Mouse (Mus musculus) urinary bladder, adult 2 months (tissue): Measurements from ENCODE around the gene Jmjd7. TPM values are rescaled to one million over a fixed set of nuclear protein-coding genes. Genes with fewer than 3 reads are reported as not detected.

Experiments
- DNase-seq: peaks from one replicate; pipeline ENCODE4 v3.0.0; 2022; ENCODE audit warnings: low spot score
- polyA plus RNA-seq: library from polyadenylated mRNA; depleted of rRNA; stranded (reverse); fragments of >200 nt; gene quantifications from 2 replicates; pipeline ENCODE4 v1.2.3, GENCODE M21; 2012; rRNA removed

The Jmjd7 gene
- polyA plus RNA-seq, 1 experiment, result 5.5 TPM

DNA sequence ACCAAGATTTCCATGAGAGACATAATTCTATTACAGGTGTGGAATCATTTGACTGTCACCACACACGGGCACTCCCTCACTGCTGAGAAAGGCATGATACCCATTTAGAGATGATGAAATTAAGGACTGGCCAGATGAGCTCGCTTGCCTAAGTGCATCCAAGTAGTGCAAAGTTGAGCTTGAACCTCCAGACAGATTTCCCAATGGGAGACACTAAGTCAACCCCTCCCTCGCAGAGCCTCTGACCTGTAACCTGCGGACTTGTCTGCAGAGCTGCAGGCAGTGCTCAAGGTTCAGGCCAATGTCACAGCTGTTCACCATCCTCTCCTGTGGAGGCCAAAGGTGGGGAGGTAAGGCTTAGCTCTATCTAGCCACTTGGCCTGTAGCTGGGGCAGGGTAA, 31.5 kb downstream of the Jmjd7 start:
- DNase-seq, result no peak

DNA sequence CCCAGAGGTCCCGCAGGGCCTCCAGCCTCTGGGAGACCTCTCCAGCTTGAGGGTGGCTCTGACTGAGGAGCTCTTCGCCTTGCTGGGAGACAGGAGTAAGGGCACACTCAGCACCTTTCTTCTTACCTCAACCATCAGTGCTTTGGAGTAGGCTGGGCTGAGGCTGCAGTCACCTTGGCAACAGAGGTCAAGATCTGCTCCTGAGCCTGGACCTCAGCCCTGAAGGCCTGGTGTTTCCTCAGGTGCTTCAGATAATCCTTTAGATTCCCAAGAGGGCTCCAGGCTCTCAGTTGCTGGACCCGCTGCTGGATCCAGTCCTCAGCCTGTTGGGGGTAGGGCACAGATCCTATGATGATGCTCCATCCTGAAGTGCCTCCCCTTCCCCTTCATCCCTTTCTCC, 32.2 kb downstream of the Jmjd7 start:
- DNase-seq, result no peak

DNA sequence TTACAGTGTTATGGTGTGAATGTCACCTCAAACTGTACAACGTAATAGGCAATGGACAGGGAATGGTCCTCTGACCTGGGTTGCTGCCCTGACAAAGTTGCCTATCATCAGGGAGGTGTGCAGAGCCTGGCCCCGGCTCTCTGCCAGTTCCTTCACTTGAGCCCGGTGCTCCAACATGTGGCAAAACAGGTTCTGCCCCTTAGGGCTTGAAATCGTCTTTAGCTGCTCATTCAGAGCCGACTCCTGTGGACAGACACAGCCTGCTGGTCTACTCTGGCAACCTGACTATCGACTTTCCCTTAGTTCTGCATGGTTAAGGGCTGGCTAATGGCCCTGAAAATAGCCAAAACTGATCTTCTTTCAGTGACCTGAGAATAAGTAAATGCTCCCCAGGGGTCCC, 32.9 kb downstream of the Jmjd7 start:
- peak; percentile 35 for DNase-seq

DNA sequence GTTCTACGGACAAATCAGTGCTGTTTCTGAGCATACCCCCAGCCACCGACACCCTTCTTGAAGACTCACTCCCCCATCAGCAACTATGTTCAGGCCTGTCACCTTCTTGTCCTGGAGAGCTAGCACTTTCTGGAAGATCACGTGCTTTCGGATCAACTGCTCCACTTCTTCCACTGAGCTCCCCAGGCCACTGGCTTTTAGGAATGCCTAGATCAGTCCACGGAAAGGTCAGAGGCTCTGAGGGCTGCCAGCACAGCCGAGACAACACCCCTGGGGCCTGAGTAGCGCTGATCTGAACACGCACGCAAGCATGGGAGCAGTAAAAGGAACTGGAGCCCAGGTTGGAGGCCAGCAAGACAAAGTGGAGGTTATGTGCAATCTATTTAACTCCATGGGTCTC, 33.4 kb downstream of the Jmjd7 start:
- no peak for DNase-seq

DNA sequence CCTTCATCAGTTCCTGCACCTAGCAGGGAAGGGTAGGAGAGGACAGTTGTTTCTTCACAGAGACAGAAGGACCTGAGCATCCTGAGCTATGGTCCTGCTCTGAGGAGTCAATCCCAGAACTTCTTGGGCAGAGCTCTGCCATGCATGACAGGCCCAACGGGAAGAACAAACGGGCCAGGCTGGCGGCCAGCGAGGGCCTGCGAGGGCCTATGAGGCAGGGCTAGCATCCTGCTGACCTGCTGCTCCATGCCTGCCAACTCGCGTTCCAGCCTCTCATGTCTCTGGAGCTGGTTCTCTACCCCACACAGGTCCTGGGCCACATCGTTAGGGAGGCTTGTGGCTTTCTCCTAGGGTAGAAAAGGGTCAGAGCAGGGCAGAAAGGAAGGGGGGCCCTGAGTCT, 35.0 kb downstream of the Jmjd7 start:
- DNase-seq, result no peak

DNA sequence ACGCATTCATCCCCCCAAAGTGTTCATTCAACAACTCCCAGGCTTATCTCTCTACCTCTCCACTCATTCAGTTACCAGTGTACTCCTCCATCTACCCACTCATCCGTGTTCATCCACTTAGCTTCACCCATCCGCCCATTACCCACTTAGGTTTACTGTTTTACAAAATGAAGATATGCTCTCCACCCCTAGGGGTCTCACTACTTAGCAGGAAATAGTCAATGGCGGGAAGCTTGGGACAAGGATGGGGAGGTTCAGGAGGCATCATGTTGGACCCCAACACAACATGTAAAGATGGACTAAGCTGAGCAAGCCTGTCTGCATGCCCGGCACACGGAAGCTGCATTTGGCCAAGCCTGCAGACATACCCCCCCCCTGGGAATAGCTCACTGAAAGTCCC, 37.4 kb downstream of the Jmjd7 start:
- DNase-seq, result no peak

DNA sequence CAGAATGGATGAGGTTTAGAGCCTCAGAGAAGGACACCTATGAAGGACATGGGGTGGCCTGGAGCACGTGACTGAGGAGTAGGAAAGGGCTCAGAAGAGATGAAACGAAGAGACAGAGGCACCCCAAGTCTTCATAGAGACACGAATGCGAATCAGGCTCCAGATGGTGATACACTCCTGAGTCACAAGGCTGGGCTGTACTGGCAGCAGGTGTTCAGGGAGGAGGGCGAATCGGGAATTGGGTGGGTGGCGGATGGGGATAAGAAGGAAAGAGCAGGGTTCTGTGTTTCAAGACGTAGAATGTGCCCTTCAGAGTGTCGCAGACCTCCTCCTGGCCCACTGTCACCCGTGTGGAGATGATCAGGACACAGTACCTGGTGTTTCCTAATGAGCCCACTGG, 38.0 kb downstream of the Jmjd7 start:
- no peak for DNase-seq

DNA sequence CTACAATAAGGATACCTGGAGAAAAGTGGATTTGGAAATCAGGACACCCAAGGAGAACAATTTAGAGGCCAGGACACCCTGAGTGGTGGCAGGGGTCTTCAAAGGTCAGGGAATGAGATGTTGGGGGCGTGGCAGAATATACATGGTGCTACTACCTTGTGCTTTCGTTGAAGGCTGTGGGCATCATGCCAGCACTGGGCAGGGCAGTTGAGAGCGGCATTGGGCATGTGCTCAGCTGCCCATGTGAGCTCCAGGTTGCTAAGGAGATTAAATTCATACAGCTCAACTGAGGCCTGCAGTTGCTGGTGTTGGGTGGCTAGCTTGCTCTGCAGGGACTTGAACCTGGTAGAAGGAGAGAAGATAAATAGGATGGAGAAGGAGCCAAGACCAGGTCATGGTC, 38.9 kb downstream of the Jmjd7 start:
- no peak for DNase-seq

DNA sequence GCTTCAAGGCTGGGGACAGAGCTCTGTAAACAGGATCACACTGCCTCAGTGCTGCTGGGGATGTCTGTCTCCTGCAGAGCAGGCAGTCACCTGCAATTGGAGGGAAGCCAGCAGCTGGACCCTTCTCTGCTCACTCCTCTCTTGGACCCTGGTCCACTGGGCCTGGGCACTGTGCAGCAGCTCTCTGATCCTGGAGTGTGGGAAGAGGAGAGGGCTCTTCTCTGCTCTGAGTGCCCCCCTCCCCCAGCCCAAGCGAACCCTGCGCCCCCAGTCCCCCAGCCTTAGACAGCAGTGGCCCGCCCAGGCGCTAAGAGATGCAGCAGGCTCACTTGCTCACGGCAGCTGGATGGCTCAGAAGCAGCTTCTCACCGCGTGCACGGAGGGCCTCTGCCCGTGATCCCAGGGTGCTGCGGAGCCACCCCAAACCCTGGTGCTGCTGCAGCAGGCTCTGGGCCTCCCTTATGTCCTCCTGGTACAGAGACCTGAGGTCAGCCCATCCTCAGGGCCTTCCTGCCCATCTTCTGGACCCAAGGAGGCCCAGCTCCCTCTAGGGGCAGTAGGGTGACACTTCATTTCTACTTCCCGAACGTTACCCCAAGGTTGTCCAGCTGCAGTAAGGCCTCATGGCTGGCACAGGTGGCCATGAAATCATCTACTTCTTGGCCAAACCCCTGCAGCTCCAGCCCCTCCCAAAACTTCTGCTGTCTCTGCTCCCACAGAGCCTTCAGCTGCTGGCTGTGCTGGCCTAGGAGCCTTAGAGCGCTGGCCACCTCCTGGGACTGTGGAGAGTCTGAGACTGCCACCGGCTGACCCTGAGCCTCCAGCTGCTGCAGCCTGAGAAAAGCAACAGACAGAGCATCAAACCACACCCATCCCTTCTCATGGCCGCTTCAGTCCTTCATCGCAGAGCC, 41.5 kb downstream of the Jmjd7 start:
- no peak for DNase-seq

DNA sequence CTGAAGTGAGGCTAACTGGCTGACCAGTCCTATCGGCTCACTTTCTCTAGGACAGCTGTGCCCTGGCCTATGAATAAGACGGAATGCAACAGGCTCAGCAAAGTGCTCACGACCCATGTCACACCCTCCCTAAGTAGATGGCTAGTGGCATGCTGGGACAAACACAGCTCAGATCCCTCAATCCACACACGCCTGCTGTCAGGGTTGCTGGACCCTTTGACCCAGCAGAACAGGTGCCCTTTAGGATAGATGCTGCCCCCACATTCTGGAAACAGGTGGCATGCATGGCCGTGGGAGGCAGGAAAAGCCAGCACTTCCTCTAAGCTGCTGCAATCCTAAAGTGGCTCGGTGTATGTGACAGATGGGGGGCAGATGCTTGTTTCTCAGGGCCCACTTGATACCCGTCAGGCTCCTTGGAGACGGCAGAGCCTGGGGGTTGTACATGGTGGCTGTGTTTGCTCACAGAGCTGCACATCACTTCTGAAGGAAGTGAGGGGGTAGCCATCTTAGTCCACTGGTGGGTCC, 42.2 kb downstream of the Jmjd7 start:
- no peak for DNase-seq

DNA sequence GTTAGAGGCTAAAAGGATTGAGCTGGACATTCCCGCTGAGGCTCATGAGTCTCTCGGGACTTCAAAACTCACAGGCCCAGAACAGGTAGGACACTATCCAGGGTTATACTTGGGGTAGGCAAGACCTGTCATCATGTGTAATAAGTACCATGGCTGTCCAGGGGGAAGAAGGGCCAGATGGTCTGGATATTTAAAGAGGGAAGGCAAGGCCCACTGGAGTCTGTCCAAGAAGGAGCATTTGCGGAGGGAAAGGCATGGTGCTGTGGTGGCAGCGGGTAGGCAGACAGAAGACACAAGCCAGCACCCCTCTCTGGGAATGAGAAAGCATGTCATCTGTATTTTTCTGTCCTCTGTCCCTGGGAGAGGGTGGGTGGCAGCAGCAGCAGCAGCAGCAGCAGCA, 46.8 kb downstream of the Jmjd7 start:
- no peak for DNase-seq

DNA sequence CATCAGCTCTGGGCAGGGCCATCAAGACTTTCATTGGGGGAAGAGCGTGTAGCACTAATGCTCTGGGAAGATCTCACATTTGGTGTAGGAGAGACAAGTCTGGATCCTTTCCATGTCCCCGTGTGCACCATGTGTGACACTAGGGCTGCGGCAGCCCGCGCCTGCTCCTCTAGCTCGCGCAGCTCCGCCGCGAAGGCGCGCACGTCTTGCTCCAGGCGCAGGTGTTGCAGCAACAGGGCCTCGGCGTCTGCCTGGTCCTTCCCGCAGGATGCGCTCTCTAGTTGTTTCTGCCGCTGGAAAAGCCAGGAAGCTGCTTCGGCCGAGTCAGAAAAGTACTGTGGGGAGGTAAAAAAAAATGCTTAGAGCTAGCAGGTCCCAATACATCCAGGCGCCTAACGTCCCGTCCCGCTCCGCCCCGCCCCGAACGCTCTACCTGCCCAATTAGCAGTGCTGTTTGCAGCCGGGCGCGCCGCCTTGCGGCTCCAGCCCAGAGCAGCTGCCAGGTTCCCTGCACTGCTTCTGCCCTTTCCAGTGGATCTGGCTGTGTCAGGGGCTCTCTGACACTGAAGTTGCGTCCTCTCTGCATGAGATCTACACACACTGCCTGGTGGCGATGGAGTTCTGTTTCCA, 48.9 kb downstream of the Jmjd7 start:
- peak; percentile 57 for DNase-seq

Other genes with a start within 250 kb of the Jmjd7 start
- 12.0 and 13.7 TPM in 2 replicates for gene Rpap1, start 239.9 kb upstream of the Jmjd7 start, polyA plus RNA-seq
- 30.0 and 38.1 TPM in 2 replicates for gene Tyro3, start 229.8 kb upstream of the Jmjd7 start, polyA plus RNA-seq
- gene Mga, start 130.3 kb upstream of the Jmjd7 start, polyA plus RNA-seq, result 12.9 and 15.1 TPM in 2 replicates
- gene Mapkbp1, start 54.8 kb upstream of the Jmjd7 start, polyA plus RNA-seq, result 15.9 and 19.5 TPM in 2 replicates
- gene Gm28042, start within 50 bp of the Jmjd7 start, polyA plus RNA-seq, result 3.6 and 3.9 TPM in 2 replicates
- 4.5 and 4.6 TPM in 2 replicates for gene Pla2g4b, start 5.9 kb downstream of the Jmjd7 start, polyA plus RNA-seq
- 142 and 166 TPM in 2 replicates for gene Ehd4, start 127.1 kb downstream of the Jmjd7 start, polyA plus RNA-seq
- gene Pla2g4e, start 217.9 kb downstream of the Jmjd7 start, polyA plus RNA-seq, result 0.72 and 0.80 TPM in 2 replicates